Mouse (Mus musculus) bone marrow macrophage, adult 2 months (primary cell): ENCODE results near the gene Zfp61.

Experiments used
- CTCF ChIP-seq: IDR thresholded peaks from 2 replicates; pipeline ENCODE4 v1.5.1; 2012; ENCODE audit warnings: low read depth, mild to moderate bottlenecking, low read length, moderate library complexity
- POLR2A ChIP-seq: IDR thresholded peaks from 2 replicates; pipeline ENCODE4 v1.6.1; 2012; ENCODE audit warnings: mild to moderate bottlenecking, low read depth, low read length, borderline replicate concordance

DNA sequence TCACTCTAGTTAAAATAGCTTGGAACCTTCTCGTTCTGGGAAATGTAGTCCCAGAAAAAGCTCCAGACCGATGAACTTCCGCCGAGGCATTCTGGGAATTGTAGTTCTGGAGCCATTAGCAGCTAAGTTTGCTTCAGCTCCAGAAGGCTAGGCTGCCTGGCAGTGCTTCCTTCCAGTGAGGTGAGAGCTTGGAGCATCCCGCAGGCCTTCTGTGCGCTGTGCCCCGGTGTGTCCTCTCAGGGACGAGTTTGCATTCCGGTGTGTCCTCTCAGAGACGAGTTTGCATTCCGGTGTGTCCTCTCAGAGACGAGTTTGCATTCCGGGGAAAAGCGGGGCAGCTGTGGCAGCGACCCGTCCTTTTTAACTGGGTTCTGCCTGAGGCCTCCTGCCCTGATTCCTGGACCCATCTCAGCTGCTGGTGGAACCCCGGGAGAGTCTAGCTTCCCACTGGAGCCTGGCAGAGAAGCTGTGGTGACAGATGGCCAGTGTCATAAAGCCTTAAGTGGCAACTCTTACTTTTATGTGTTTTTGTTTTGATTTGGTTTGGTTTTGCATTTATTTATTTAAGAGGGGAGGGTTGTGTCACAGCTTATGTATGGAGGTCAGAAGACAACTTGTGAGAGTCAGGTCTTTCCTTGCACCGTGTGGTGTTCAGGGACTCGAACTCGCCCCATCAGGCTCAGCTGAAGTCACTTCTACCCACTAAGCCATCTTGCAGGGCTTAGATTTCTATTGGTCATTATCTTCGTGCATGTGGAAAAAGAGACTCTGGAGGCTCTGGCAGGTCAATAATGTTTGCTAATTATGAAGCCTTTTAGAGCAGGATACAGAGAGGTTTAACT is 46.2 kb downstream of the Zfp61 start, which contains the start of gene Zfp108:
- TF ChIP-seq CTCF (no peak), POLR2A (no peak)
